Mouse (Mus musculus) ES-E14 (cell line): ENCODE results near the gene Nav2.

Experiments used
- CHD2 ChIP-seq: IDR thresholded peaks from 2 replicates; pipeline ENCODE4 v1.6.1; 2014; ENCODE audit warnings: mild to moderate bottlenecking, low read depth, low read length, inconsistent platforms
- HCFC1 ChIP-seq: IDR thresholded peaks from 2 replicates; pipeline ENCODE4 v1.6.1; 2012; ENCODE audit warnings: low read length, inconsistent platforms, borderline replicate concordance; ENCODE audit not compliant: insufficient read depth
- MAFK ChIP-seq: IDR thresholded peaks from 2 replicates; pipeline ENCODE4 v1.6.1; 2014; ENCODE audit warnings: mild to moderate bottlenecking, low read depth, low read length, inconsistent platforms; ENCODE audit not compliant: insufficient read depth
- ZC3H11A ChIP-seq: IDR thresholded peaks from 2 replicates; pipeline ENCODE4 v1.6.1; 2012; ENCODE audit warnings: low read depth, mild to moderate bottlenecking, inconsistent platforms, low read length, borderline replicate concordance
- ZNF384 ChIP-seq: IDR thresholded peaks from 2 replicates; pipeline ENCODE4 v1.6.1; 2012; ENCODE audit warnings: low read depth, low read length, inconsistent platforms

DNA sequence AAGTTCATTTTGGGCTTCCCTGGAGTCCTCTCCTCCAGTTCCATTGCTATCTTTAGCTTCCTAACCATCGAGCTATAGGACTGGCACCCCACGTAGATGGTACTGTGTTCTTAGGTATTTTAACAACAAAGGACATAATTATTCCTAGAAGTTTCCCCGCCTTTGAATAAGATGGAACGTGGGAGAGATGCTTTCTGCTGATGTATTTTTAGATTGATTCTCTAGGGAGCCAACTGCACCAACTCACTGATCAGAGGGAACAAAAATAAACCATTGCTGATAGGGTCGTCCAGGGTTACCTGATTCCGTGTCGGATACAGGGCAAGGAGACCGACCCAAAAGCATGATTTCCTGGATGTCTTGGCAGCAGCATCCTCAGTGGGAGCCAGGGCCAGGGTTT is 272.5 kb downstream of the Nav2 start:
- TF ChIP-seq CHD2 (no peak), ZC3H11A (no peak), MAFK (no peak), ZNF384 (no peak), HCFC1 (no peak)
